Mouse (Mus musculus): ENCODE results near the gene Olfr1509. TPM values are rescaled to one million over a fixed set of nuclear protein-coding genes. Genes with fewer than 3 reads are reported as not detected.

Gene Olfr1509
- not detected in 2 replicates for polyA plus RNA-seq (2012; rRNA removed)

GRCm38 (mm10) chr14:52442690-52443089 lies at the start of gene Olfr1509:
Gene Olfr1509 (plus strand): TSS chr14:52442990.

GRCm38 (mm10) chr14:52397279-52397678 lies 45.5 kb upstream of the Olfr1509 start, which contains the start of gene Olfr1511:
Gene Olfr1511 (minus strand): TSS chr14:52397379.

DNA sequence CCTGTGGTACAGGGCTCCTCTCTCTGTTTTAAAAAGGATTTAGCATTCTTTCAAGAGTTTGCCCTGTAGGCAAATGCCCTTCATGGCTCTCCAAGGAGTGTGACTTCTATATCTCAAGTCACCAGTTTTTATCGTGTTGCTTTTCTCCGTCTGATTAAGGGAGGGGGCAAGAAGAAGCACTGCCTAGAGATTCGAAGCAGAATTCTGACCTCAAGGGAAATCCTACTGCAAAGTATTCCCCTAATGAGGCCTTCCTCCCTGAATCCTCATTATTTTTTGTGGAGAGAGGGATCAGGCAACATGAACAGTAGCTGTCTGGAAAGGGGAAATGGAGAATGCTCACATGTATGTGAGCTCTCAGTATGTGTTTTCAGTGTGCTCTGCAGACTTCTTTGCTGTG lies 28.5 kb upstream of the Olfr1509 start, which contains the start of gene Olfr1510:
Gene Olfr1510, minus strand, starts transcription at position 101 of the 400 bp plus-strand sequence.

DNA sequence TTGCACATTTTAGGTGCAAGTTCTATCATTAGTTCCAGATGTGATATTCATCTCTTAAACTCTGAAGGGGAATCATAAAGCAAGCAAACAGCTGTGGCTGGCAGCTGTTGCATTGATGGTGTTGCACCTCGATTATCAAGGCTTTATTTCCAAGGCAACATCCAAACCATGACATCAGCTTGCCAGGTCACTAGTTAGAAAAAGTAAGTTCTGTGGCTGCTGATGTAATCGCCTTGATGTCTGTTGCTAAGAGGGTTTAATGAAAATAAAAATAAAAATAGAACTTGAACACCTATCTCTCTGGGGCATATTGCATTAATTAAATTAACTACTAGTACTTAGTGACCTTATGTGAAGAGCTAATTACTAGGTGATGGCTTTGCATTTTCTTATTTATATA lies 24.6 kb downstream of the Olfr1509 start, which contains the start of gene Olfr1508:
Gene Olfr1508, minus strand, starts transcription at position 101 of the 400 bp plus-strand sequence.

GRCm38 (mm10) chr14:52495516-52495915 lies 52.7 kb downstream of the Olfr1509 start, which contains the start of gene Olfr1507:
Gene Olfr1507 (minus strand): TSS chr14:52495749.

Other genes starting within 250 kb of the Olfr1509 start
- 2.0 and 3.1 TPM in 2 replicates for gene Supt16, start 245.6 kb upstream of the Olfr1509 start, polyA plus RNA-seq (2012; rRNA removed)
- 10.5 and 13.2 TPM in 2 replicates for gene Chd8, start 185.2 kb upstream of the Olfr1509 start, polyA plus RNA-seq (2012; rRNA removed)
- 12.2 and 13.6 TPM in 2 replicates for gene Tox4, start 163.8 kb upstream of the Olfr1509 start, polyA plus RNA-seq (2012; rRNA removed)
- gene Rab2b, start 163.4 kb upstream of the Olfr1509 start, polyA plus RNA-seq (2012; rRNA removed) = 1.1 and 1.8 TPM in 2 replicates
- 5.2 and 7.9 TPM in 2 replicates for gene Mettl3, start 137.9 kb upstream of the Olfr1509 start, polyA plus RNA-seq (2012; rRNA removed)
- gene Sall2, start 114.2 kb upstream of the Olfr1509 start, polyA plus RNA-seq (2012; rRNA removed) = 0.73 and 0.97 TPM in 2 replicates
- gene Olfr1513, start 86.6 kb upstream of the Olfr1509 start, polyA plus RNA-seq (2012; rRNA removed) = not detected in 2 replicates
- gene Olfr1512, start 63.8 kb upstream of the Olfr1509 start, polyA plus RNA-seq (2012; rRNA removed) = not detected in 2 replicates
- not detected in 2 replicates for gene Olfr1511, start 45.6 kb upstream of the Olfr1509 start, polyA plus RNA-seq (2012; rRNA removed)
- not detected in 2 replicates for gene Olfr1510, start 28.6 kb upstream of the Olfr1509 start, polyA plus RNA-seq (2012; rRNA removed)
- not detected in 2 replicates for gene Olfr1508, start 24.5 kb downstream of the Olfr1509 start, polyA plus RNA-seq (2012; rRNA removed)
- gene Olfr1507, start 52.8 kb downstream of the Olfr1509 start, polyA plus RNA-seq (2012; rRNA removed) = not detected in 2 replicates